ENCODE assay signal across 8 mouse cellular contexts in the genomic region with DNA sequence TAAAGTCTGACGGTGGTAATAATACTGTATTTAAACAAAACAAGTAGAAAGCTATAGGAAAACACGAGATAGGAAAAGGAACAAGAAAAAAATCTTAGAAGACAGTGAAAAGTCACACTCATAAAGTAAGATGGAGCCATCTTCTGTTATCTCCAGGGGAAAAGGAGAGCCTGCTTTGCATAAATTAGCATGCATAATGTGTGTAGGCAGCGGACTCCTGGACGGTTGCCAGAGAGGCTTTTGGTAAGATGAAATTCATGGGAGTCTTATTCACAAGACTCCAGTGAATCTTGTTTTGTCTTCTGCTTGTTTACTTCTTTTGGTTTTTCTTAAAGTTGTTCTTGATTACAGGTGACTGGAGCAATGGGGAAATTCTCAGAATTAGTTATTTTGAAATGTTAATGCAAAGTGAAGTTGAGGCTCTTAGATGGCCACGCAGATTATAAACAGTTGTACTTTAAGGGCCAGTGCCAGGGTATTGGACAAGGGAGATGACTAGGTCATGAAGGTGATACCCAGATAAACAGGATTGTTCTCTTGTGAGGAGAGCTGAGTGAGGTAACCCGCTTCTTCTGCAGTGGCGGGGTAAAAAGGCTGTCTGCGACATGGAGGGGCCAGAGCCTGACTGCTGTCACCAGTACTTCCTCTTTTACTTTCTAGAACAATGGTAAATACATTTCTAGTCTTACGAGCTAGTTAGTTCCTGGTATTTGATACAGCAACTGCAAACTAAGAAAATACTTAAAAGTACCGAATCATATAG. TPM values are rescaled to one million over a fixed set of nuclear protein-coding genes. Genes with fewer than 3 reads are reported as not detected.
A peak's percentile ranks its signal among the peaks of the same experiment; 100 is the strongest.
DNase-seq lines count a peak whose midpoint lies in the region; ATAC-seq and TF ChIP-seq lines count a peak whose summit lies in the region.

No protein-coding gene starts in this region.

- TF ChIP-seq CTCF in cortical plate, adult 2 months (IDR thresholded peaks at IDR 0.05; ENCODE audit: extremely low read depth, insufficient read depth, low read length): no peak
- no peak for TF ChIP-seq CTCF in left cerebral cortex, adult 2 months (IDR thresholded peaks at IDR 0.05)
- no peak for TF ChIP-seq CTCF in intestine, postnatal 0 days (IDR thresholded peaks at IDR 0.05; ENCODE audit: low read depth)

- ATAC-seq in midbrain, embryonic 11.5 days (ENCODE audit: low FRiP score): peak; percentile 63; the same call in 1 of the 2 replicates
- ATAC-seq in intestine, postnatal 0 days: no peak

- no peak overlapping the region for H3K27ac ChIP-seq in midbrain, embryonic 11.5 days (ENCODE audit: low read depth, low read length)
- H3K27ac ChIP-seq in midbrain, embryonic 10.5 days (replicated peaks): no peak overlapping the region
- 0 out of 2 replicates have a peak overlapping the region, but pooled peaks have one; percentile 37 for H3K27ac ChIP-seq in cortical plate, adult 2 months (ENCODE audit: insufficient read depth, low read length)
- peak overlapping the region; percentile 1; the same call in 1 of the 2 replicates for H3K27ac ChIP-seq in left cerebral cortex, adult 2 months
- no peak overlapping the region for H3K27ac ChIP-seq in intestine, postnatal 0 days (ENCODE audit: low read depth, low read length)

- no peaks in the 10 kb centered on the region for H3K36me3 ChIP-seq in midbrain, embryonic 11.5 days (ENCODE audit: control insufficient read depth, insufficient read depth, low read length)
- no peaks in the 10 kb centered on the region for H3K36me3 ChIP-seq in midbrain, embryonic 10.5 days
- H3K36me3 ChIP-seq in intestine, postnatal 0 days (ENCODE audit: control insufficient read depth, insufficient read depth): no peaks in the 10 kb centered on the region

- H3K4me3 ChIP-seq in midbrain, embryonic 11.5 days (ENCODE audit: low read depth, low read length): no peak overlapping the region
- H3K4me3 ChIP-seq in midbrain, embryonic 10.5 days: no peak overlapping the region
- no peak overlapping the region for H3K4me3 ChIP-seq in cortical plate, adult 2 months (ENCODE audit: insufficient read depth, low read length)
- H3K4me3 ChIP-seq in left cerebral cortex, adult 2 months: no peak overlapping the region
- H3K4me3 ChIP-seq in intestine, postnatal 0 days (ENCODE audit: low read depth, low read length): no peak overlapping the region

- 77% methylated on average over 10 of the region's 10 CpGs for WGBS in midbrain, embryonic 11.5 days
- WGBS in midbrain, embryonic 10.5 days: 91% methylated on average over 10 of the region's 10 CpGs
- WGBS in intestine, postnatal 0 days: 82% methylated on average over 10 of the region's 10 CpGs

- H3K9ac ChIP-seq in midbrain, embryonic 11.5 days (ENCODE audit: low read length): no peak overlapping the region
- no peak overlapping the region for H3K9ac ChIP-seq in intestine, postnatal 0 days (ENCODE audit: low read depth, low read length)

- intact Hi-C loops in left cerebral cortex, adult 2 months (cut with DNase I): no loop called here

- DNase-seq in midbrain, embryonic 11.5 days (ENCODE audit: low spot score, missing footprints): peak; percentile 85
- DNase-seq in midbrain, embryonic 10.5 days (ENCODE audit: low spot score): no peak
- DNase-seq in left cerebral cortex, adult 2 months (ENCODE audit: extremely low spot score in 1 of 2, low spot score in 2 of 2): peak; percentile 67
- DNase-seq in right cerebral cortex, postnatal 14 days: peak; percentile 89
- DNase-seq in gastrocnemius, postnatal 25 days: no peak
- DNase-seq in adrenal gland, postnatal 10 days: no peak

- no peaks in the 10 kb centered on the region; the same call in 1 of the 2 replicates for H3K9me3 ChIP-seq in midbrain, embryonic 11.5 days (ENCODE audit: control insufficient read depth, low read length)
- peaks cover 5% of the 10 kb centered on the region for H3K9me3 ChIP-seq in midbrain, embryonic 10.5 days (replicated peaks)
- no peaks in the 10 kb centered on the region for H3K9me3 ChIP-seq in intestine, postnatal 0 days (ENCODE audit: control insufficient read depth)

- no peaks in the 10 kb centered on the region for H3K27me3 ChIP-seq in midbrain, embryonic 11.5 days (ENCODE audit: control insufficient read depth, insufficient read depth, low read length)
- no peaks in the 10 kb centered on the region for H3K27me3 ChIP-seq in midbrain, embryonic 10.5 days (ENCODE audit: low read depth, poor library complexity, severe bottlenecking)
- H3K27me3 ChIP-seq in intestine, postnatal 0 days (replicated peaks; ENCODE audit: control insufficient read depth, insufficient read depth, low read length): no peaks in the 10 kb centered on the region

- no peaks in the 10 kb centered on the region for H3K4me1 ChIP-seq in midbrain, embryonic 11.5 days (ENCODE audit: control insufficient read depth, insufficient read depth, low read length)
- H3K4me1 ChIP-seq in midbrain, embryonic 10.5 days: no peaks in the 10 kb centered on the region
- peaks cover 3% of the 10 kb centered on the region; the same call in 1 of the 2 replicates for H3K4me1 ChIP-seq in cortical plate, adult 2 months (ENCODE audit: control insufficient read depth, insufficient read depth, low read length)
- H3K4me1 ChIP-seq in intestine, postnatal 0 days (replicated peaks; ENCODE audit: control insufficient read depth, insufficient read depth, low read length): no peaks in the 10 kb centered on the region

- TF ChIP-seq POLR2A in cortical plate, adult 2 months (IDR thresholded peaks at IDR 0.05; ENCODE audit: extremely low read depth, insufficient read depth, low read length): no peak

- H3K4me2 ChIP-seq in midbrain, embryonic 11.5 days: no peak overlapping the region
- H3K4me2 ChIP-seq in intestine, postnatal 0 days (replicated peaks; ENCODE audit: low read depth): no peak overlapping the region

RNA-seq across cellular contexts. Expression of a gene that starts 57.1 kb away (rescaled TPM):
- polyA plus RNA-seq in midbrain, embryonic 11.5 days (2014; fragmentation: Nextera tagmentation; extraction: Ambion mirVana): 16.3 and 17.0 TPM in 2 replicates
- polyA plus RNA-seq in midbrain, embryonic 10.5 days (2016; fragmentation: Nextera tagmentation; extraction: Ambion mirVana): 14.8 and 15.6 TPM in 2 replicates
- polyA plus RNA-seq in cortical plate, adult 2 months (2012; rRNA removed): 35.3 and 37.7 TPM in 2 replicates
- 10 to 100 TPM; 83.4 to 87.6 TPM for total RNA-seq in left cerebral cortex, adult 2 months (2021)
- total RNA-seq in gastrocnemius, postnatal 25 days (2021): 10 to 100 TPM; 45.9 to 60.4 TPM
- polyA plus RNA-seq in intestine, postnatal 0 days (2015; fragmentation: Nextera tagmentation; extraction: Ambion mirVana): 2.8 and 3.0 TPM in 2 replicates
- 10 to 100 TPM; 11.1 to 13.0 TPM for total RNA-seq in adrenal gland, postnatal 10 days (2021)

Comparison
In these comparisons a context has a peak if more than half of its experiments do, and no peak if none do; other contexts are left out.
1. DNase-seq: peak in midbrain, embryonic 11.5 days (single experiment), left cerebral cortex, adult 2 months (2 of 2) and right cerebral cortex, postnatal 14 days (single experiment); none in midbrain, embryonic 10.5 days (single experiment), gastrocnemius, postnatal 25 days (single experiment) and adrenal gland, postnatal 10 days (single experiment).
2. H3K27ac ChIP-seq: peak in cortical plate, adult 2 months (single experiment) and left cerebral cortex, adult 2 months (single experiment); none in midbrain, embryonic 11.5 days (single experiment), midbrain, embryonic 10.5 days (single experiment) and intestine, postnatal 0 days (single experiment).